Mouse (Mus musculus) lung, embryonic 14.5 days (tissue): ENCODE measurements at regions not wholly inside any gene's neighbourhood (a gene's known extent, or its start where the extent isn't known, plus 50 kb on each side); places are given as distances from the start of the nearest gene placed in this dataset.

Experiments used
- ATAC-seq: fragments of 200-750 bp; cut with Nextera tagmentation; 2 replicates; pipeline ENCODE4 v1.8.0; 2017; ENCODE audit warnings: mild to moderate bottlenecking, moderate TSS enrichment, moderate library complexity; ENCODE audit not compliant: insufficient read depth
- DNase-seq: peaks from one replicate; pipeline ENCODE4 v3.0.0-alpha.2; 2015
- H3K27ac ChIP-seq: fragments of 300-500 bp; sonication (generic); 2 replicates; pipeline ENCODE4 v1.5.1; 2014; ENCODE audit warnings: low read depth, mild to moderate bottlenecking, moderate library complexity
- H3K27me3 ChIP-seq: fragments of 300-500 bp; sonication (generic); 2 replicates; pipeline ENCODE4 v1.6.1; 2014; ENCODE audit warnings: low read length, control low read depth; ENCODE audit not compliant: insufficient read depth
- H3K36me3 ChIP-seq: fragments of 300-500 bp; sonication (generic); 2 replicates; pipeline ENCODE4 v1.6.1; 2014; ENCODE audit warnings: control low read depth; ENCODE audit not compliant: insufficient read depth
- H3K4me1 ChIP-seq: fragments of 300-500 bp; sonication (generic); 2 replicates; pipeline ENCODE4 v1.6.1; 2014; ENCODE audit warnings: antibody characterized with exemption, control low read depth; ENCODE audit not compliant: insufficient read depth
- H3K4me2 ChIP-seq: fragments of 300-500 bp; sonication (generic); 2 replicates; pipeline ENCODE4 v1.6.1; 2014; ENCODE audit warnings: mild to moderate bottlenecking
- H3K4me3 ChIP-seq: fragments of 300-500 bp; sonication (generic); 2 replicates; pipeline ENCODE4 v1.5.1; 2014; ENCODE audit warnings: low read depth, low read length
- H3K9ac ChIP-seq: fragments of 300-500 bp; sonication (generic); 2 replicates; pipeline ENCODE4 v1.6.1; 2014
- H3K9me3 ChIP-seq: fragments of 300-500 bp; sonication (generic); 2 replicates; pipeline ENCODE4 v1.6.1; 2016; ENCODE audit warnings: low read depth, low read length, control low read depth
- CTCF ChIP-seq: IDR thresholded peaks from 2 replicates; pipeline ENCODE4 v1.5.1; 2016; ENCODE audit warnings: antibody characterized with exemption, low read depth
- WGBS: fragments of 180-500 bp; shearing (Covaris S2); extraction: QIAGEN DNeasy Blood & Tissue Kit; methylation state at CpG from one replicate; pipeline ENCODE4 v1.1.7; 2014; 5-methylcytosine and 5-hydroxymethylcytosine counted together

DNA sequence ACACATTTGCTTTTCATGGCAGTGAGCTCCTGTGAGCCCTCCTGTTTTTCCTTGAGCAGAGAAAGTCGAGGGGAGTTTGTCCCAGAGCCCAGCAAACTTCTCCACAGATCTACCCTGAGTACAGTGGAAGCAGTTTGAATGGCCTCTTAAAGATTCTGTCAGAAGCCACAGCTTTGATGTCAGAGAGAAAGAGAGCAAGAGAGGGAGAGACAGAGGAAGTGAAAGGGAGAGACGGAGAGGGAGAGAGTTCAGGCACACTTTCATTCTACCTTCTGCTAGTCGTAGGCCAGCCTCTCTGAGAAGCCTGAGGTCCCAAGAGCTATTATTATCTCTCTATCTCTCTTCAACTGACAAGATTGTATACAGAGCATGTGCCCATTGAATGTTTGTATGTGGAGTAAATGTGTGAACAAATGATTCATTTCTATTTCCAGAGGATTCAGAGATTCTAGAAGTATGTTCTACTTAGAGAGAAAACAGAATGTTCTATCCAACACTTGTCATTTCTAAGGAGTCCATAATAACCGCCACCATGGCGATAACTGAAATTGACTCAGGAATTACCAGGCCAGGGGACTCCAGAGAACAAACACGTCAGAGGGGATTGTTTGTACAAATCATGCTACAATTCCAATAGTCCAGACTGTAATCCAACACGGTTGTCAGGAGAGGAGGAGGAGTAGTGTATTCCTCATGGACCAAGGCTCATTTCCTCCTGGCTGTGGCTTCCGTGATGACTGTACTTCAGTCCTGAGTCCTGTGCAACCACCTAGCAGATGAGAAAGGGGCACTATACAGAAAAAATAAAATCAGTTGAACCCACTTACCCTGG lies 183.6 kb upstream of the Sesn3 start:
- Histone ChIP-seq H3K27me3 (no peaks in the 10 kb centered on the region), H3K4me1 (no peaks in the 10 kb centered on the region), H3K4me2 (no peak overlapping the region), H3K9ac (no peak overlapping the region), H3K27ac (no peak overlapping the region), H3K4me3 (no peak overlapping the region), H3K36me3 (no peaks in the 10 kb centered on the region), H3K9me3 (no peaks in the 10 kb centered on the region)
- 55% methylated on average over 8 of the region's 8 CpGs for WGBS
- ATAC-seq (no peak), DNase-seq (no peak)
- TF ChIP-seq CTCF = no peak

DNA sequence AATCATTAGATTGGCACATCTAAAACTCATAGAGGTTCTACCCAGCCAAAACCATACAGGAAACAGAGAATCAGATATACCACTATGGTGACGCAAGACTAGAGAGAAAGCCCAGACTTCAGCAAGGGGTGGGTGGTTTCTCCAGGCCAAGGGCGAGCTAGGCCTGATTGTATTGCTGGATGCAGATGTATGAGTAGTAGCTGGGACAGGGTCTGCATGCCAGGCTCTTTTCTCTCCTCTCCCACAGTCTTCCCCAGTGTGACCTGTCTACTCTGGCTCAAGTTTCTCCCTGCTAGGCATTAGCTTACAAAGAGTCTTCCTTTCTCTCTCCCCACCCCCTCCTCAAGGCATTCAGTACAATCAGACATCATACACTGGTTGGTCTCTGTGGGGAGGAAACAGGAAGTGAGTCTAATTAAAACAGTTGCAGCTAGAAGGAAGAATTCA lies 181.8 kb upstream of the Sesn3 start:
- no peaks in the 10 kb centered on the region for H3K36me3 ChIP-seq
- H3K4me1 ChIP-seq = no peaks in the 10 kb centered on the region
- H3K27me3 ChIP-seq = no peaks in the 10 kb centered on the region
- TF ChIP-seq CTCF = no peak
- no peak overlapping the region for H3K9ac ChIP-seq
- no peak overlapping the region for H3K27ac ChIP-seq
- no peak overlapping the region for H3K4me3 ChIP-seq
- ATAC-seq (peak; percentile 54; the same call in 1 of the 2 replicates), DNase-seq (no peak)
- WGBS = 82% methylated on average over 2 of the region's 2 CpGs
- no peak overlapping the region for H3K4me2 ChIP-seq
- H3K9me3 ChIP-seq = no peaks in the 10 kb centered on the region

DNA sequence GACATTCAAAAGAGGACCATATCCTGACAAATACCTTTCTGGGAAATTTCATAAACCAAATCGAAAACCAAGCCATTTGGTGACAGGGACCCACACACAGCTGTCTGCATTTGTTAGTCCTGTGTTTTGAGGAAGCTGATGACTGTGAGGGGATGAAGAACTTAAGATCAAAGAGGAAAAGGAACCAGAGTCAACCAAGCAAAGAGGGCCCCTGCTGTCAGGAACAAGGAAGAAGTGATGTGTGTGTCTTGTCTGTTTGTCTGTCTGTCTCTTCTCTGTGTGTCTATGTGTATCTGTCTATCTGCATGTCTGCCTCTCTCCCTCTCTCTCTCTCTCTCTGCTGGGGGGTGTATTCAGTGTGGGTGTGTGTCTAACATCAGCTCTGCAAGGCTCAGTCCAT lies 171.3 kb upstream of the Sesn3 start:
- Histone ChIP-seq H3K4me1 (0 out of 2 replicates have a peak, but pooled peaks cover 1% of the 10 kb centered on the region), H3K9me3 (no peaks in the 10 kb centered on the region), H3K4me3 (no peak overlapping the region), H3K27me3 (no peaks in the 10 kb centered on the region), H3K9ac (no peak overlapping the region), H3K36me3 (no peaks in the 10 kb centered on the region), H3K27ac (no peak overlapping the region), H3K4me2 (no peak overlapping the region)
- WGBS = 59% methylated on average over 1 of the region's 1 CpGs
- no peak for TF ChIP-seq CTCF
- ATAC-seq = no peak
- DNase-seq = no peak

DNA sequence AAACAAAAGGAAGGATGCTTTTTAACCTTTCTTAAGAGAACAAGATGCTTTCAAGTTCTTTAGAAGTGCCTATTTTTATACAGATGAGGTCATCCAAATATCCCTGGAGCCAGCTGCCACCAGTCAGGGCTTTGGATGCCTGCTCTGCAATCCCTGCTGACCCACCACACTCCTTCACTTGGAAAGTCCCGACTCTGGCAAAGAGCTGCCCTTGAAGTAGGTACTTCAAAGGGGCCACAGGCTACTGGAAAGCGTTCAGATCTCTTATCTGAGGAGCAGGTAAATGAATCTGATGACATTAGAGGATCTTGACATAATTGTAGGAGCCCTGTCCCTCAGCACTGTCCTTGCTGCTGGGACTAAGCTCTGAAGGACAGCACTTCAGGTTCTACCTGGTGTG lies 169.9 kb upstream of the Sesn3 start:
- H3K9ac ChIP-seq = no peak overlapping the region
- no peaks in the 10 kb centered on the region for H3K27me3 ChIP-seq
- no peak overlapping the region for H3K4me3 ChIP-seq
- H3K9me3 ChIP-seq = no peaks in the 10 kb centered on the region
- 0 out of 2 replicates have a peak, but pooled peaks cover 8% of the 10 kb centered on the region for H3K4me1 ChIP-seq
- no peak for TF ChIP-seq CTCF
- ATAC-seq = peak; percentile 64; the same call in 1 of the 2 replicates
- H3K27ac ChIP-seq = no peak overlapping the region
- H3K4me2 ChIP-seq = no peak overlapping the region
- WGBS = 34% methylated on average over 2 of the region's 2 CpGs
- peak; percentile 47 for DNase-seq
- no peaks in the 10 kb centered on the region for H3K36me3 ChIP-seq

DNA sequence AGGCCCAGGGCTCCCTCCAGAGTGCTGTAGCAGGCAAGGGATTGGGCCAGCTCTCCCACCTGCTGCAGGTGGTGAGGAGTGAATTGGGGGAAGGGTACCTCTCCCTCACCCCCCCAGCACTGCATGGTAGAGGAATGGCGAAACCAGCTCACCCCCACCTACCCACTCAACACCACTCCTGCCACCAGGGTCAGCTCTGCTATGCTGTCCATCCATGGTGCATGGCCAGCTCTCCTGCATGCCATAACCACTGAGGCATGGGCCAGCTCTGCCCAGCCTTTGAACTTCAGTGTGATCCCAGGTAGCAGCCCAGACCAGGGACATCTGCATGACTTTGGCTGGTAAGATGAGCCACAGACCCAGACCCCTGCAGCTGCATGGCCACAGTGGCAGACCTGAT lies 168.5 kb upstream of the Sesn3 start:
- DNase-seq = no peak
- peak; percentile 19; the same call in 1 of the 2 replicates for ATAC-seq
- H3K27me3 ChIP-seq = no peaks in the 10 kb centered on the region

DNA sequence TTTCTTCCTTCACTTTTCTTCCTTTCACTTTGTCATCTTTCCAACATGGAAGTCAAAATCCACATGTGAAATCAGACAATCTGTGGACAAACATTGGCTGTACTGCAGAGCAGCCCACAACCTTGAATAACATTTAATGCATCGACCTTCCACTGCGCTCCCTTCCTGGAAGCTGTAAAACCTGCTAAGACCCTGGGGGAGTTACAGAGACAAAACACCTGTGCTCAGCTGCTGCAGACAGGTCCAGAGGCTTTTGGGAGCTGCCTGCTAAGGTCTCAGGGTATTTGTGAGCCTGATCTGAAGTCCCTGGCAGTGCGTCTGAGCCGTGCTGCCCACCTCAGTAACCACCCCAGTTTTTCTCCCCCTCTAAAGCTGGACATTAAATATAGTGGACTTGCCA lies 166.1 kb upstream of the Sesn3 start:
- Histone ChIP-seq H3K4me3 (no peak overlapping the region), H3K36me3 (no peaks in the 10 kb centered on the region), H3K4me1 (0 out of 2 replicates have a peak, but pooled peaks cover 8% of the 10 kb centered on the region), H3K9ac (no peak overlapping the region), H3K27me3 (no peaks in the 10 kb centered on the region), H3K4me2 (no peak overlapping the region), H3K27ac (peak overlapping the region; percentile 24; the same call in 1 of the 2 replicates), H3K9me3 (no peaks in the 10 kb centered on the region)
- no peak for TF ChIP-seq CTCF
- WGBS = 52% methylated on average over 4 of the region's 4 CpGs
- DNase-seq (no peak), ATAC-seq (no peak)

More for the DNA sequence above, 168.5 kb upstream of the Sesn3 start:
- no peak for TF ChIP-seq CTCF
- Histone ChIP-seq H3K36me3 (no peaks in the 10 kb centered on the region), H3K9me3 (no peaks in the 10 kb centered on the region), H3K4me2 (no peak overlapping the region), H3K27ac (no peak overlapping the region), H3K9ac (no peak overlapping the region), H3K4me1 (0 out of 2 replicates have a peak, but pooled peaks cover 8% of the 10 kb centered on the region), H3K4me3 (no peak overlapping the region)
- WGBS = 80% methylated on average over 1 of the region's 1 CpGs

DNA sequence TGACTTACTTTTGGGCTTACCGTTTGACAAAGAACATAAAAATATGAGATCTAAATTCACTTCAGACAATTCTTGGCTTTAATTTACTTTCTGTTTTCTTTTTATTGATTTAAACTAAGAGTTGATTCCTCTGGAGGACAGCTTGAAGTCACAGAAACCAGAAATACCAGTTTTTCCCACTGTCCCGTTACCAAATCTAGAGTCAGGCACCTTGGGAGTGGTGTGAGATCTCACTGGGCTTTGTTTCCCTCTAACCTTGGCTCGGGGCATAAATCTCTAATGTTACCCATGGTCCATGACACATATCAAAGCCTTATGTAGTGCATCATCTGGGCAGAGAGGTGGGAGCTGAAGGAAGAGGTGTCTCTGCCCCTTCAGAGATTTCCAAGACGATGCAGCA lies 165.4 kb upstream of the Sesn3 start:
- H3K27ac ChIP-seq = no peak overlapping the region
- ATAC-seq (no peak), DNase-seq (peak; percentile 42)
- no peaks in the 10 kb centered on the region for H3K36me3 ChIP-seq
- no peaks in the 10 kb centered on the region for H3K27me3 ChIP-seq
- no peak overlapping the region for H3K4me2 ChIP-seq
- H3K9me3 ChIP-seq = no peaks in the 10 kb centered on the region
- H3K9ac ChIP-seq = no peak overlapping the region
- TF ChIP-seq CTCF = no peak
- H3K4me3 ChIP-seq = no peak overlapping the region
- 44% methylated on average over 4 of the region's 4 CpGs for WGBS
- 0 out of 2 replicates have a peak, but pooled peaks cover 8% of the 10 kb centered on the region for H3K4me1 ChIP-seq
